Mouse (Mus musculus) erythroblast, embryonic 14.5 days (primary cell): ENCODE results near the gene Mthfd2. TPM values are rescaled to one million over a fixed set of nuclear protein-coding genes. Genes with fewer than 3 reads are reported as not detected.

Experiments
- H3K27me3 ChIP-seq: 2 replicates; pipeline ENCODE4 v1.6.1; 2012; ENCODE audit warnings: inconsistent platforms; ENCODE audit not compliant: control insufficient read depth
- H3K36me3 ChIP-seq: 2 replicates; pipeline ENCODE4 v1.6.1; 2012; ENCODE audit warnings: mild to moderate bottlenecking, inconsistent platforms; ENCODE audit not compliant: control insufficient read depth
- H3K4me1 ChIP-seq: 2 replicates; pipeline ENCODE4 v1.6.1; 2012; ENCODE audit warnings: inconsistent platforms; ENCODE audit not compliant: control insufficient read depth
- H3K4me3 ChIP-seq: replicated peaks from 2 replicates; pipeline ENCODE3; 2012; ENCODE audit warnings: moderate library complexity, mild to moderate bottlenecking, inconsistent platforms
- H3K9me3 ChIP-seq: 2 replicates; pipeline ENCODE4 v1.6.1; 2012; ENCODE audit warnings: low read length, inconsistent platforms, mixed read lengths; ENCODE audit not compliant: control insufficient read depth
- GATA1 ChIP-seq: IDR thresholded peaks from 2 replicates; pipeline ENCODE4 v1.6.1; 2012; ENCODE audit warnings: low read length, inconsistent platforms, mixed read lengths
- TAL1 ChIP-seq: IDR thresholded peaks from 3 replicates; pipeline ENCODE4 v1.6.1; 2012; ENCODE audit warnings: low read length, inconsistent platforms, mixed read lengths
- polyA plus RNA-seq: library from polyadenylated mRNA; stranded (reverse); fragments of >175 nt; gene quantifications from 2 replicates; pipeline ENCODE4 v1.2.3, GENCODE M21; 2012

Mthfd2 gene
- 5.3 and 6.1 TPM in 2 replicates for polyA plus RNA-seq

- TF ChIP-seq TAL1: no peak
- H3K27me3 ChIP-seq: no peaks in the 10 kb centered on the region
Measured at GRCm38 (mm10) chr6:83325525-83326393, at the start of gene Mthfd2, which contains the start of gene Mob1a. TSS of gene Mthfd2 (minus strand) at chr6:83325908. TSS of gene Mob1a (plus strand) at chr6:83326016.

GRCm38 (mm10) chr6:83373704-83374300 lies 48.1 kb upstream of the Mthfd2 start:
- no peaks in the 10 kb centered on the region for H3K9me3 ChIP-seq
- H3K4me3 ChIP-seq: no peak overlapping the region
- no peak for TF ChIP-seq GATA1
- no peak for TF ChIP-seq TAL1
- no peaks in the 10 kb centered on the region for H3K4me1 ChIP-seq
- H3K27me3 ChIP-seq: no peaks in the 10 kb centered on the region
- peaks cover 98% of the 10 kb centered on the region for H3K36me3 ChIP-seq

More at GRCm38 (mm10) chr6:83325525-83326393, at the start of gene Mthfd2, which contains the start of gene Mob1a:
- Histone ChIP-seq H3K4me1 (peaks cover 49% of the 10 kb centered on the region), H3K36me3 (peaks cover 63% of the 10 kb centered on the region), H3K4me3 (peak within 1 kb of the TSS; percentile 77), H3K9me3 (peaks cover 3% of the 10 kb centered on the region)

- Histone ChIP-seq H3K36me3 (peaks cover 96% of the 10 kb centered on the region), H3K27me3 (no peaks in the 10 kb centered on the region), H3K4me1 (no peaks in the 10 kb centered on the region), H3K4me3 (no peak overlapping the region), H3K9me3 (no peaks in the 10 kb centered on the region)
- TF ChIP-seq TAL1 (no peak), GATA1 (no peak)
Measured at GRCm38 (mm10) chr6:83371350-83371749, 45.6 kb upstream of the Mthfd2 start.

GRCm38 (mm10) chr6:83370316-83370965 lies 44.7 kb upstream of the Mthfd2 start:
- no peak overlapping the region for H3K4me3 ChIP-seq
- H3K36me3 ChIP-seq: peaks cover 90% of the 10 kb centered on the region
- H3K9me3 ChIP-seq: no peaks in the 10 kb centered on the region
- H3K27me3 ChIP-seq: no peaks in the 10 kb centered on the region
- TF ChIP-seq TAL1 (no peak), GATA1 (no peak)
- no peaks in the 10 kb centered on the region for H3K4me1 ChIP-seq

GRCm38 (mm10) chr6:83363075-83363474 lies 37.4 kb upstream of the Mthfd2 start:
- H3K36me3 ChIP-seq: peaks cover 67% of the 10 kb centered on the region
- H3K9me3 ChIP-seq: no peaks in the 10 kb centered on the region
- TF ChIP-seq GATA1 (no peak), TAL1 (no peak)
- H3K4me3 ChIP-seq: no peak overlapping the region
- no peaks in the 10 kb centered on the region for H3K27me3 ChIP-seq
- H3K4me1 ChIP-seq: peaks cover 27% of the 10 kb centered on the region

GRCm38 (mm10) chr6:83361523-83362248 lies 36.0 kb upstream of the Mthfd2 start:
- Histone ChIP-seq H3K4me3 (no peak overlapping the region), H3K9me3 (no peaks in the 10 kb centered on the region), H3K27me3 (no peaks in the 10 kb centered on the region), H3K36me3 (peaks cover 69% of the 10 kb centered on the region), H3K4me1 (peaks cover 36% of the 10 kb centered on the region)
- no peak for TF ChIP-seq TAL1
- TF ChIP-seq GATA1: no peak

GRCm38 (mm10) chr6:83357436-83357835 lies 31.7 kb upstream of the Mthfd2 start:
- peaks cover 71% of the 10 kb centered on the region for H3K4me1 ChIP-seq
- no peak for TF ChIP-seq TAL1
- no peak for TF ChIP-seq GATA1
- no peaks in the 10 kb centered on the region for H3K27me3 ChIP-seq
- no peak overlapping the region for H3K4me3 ChIP-seq
- H3K36me3 ChIP-seq: peaks cover 97% of the 10 kb centered on the region
- H3K9me3 ChIP-seq: no peaks in the 10 kb centered on the region

GRCm38 (mm10) chr6:83356569-83357138 lies 30.9 kb upstream of the Mthfd2 start:
- H3K27me3 ChIP-seq: no peaks in the 10 kb centered on the region
- TF ChIP-seq GATA1 (peak; percentile 26; the same call in 1 of the 2 replicates), TAL1 (no peak)
- no peak overlapping the region for H3K4me3 ChIP-seq
- peaks cover 74% of the 10 kb centered on the region for H3K4me1 ChIP-seq
- H3K9me3 ChIP-seq: no peaks in the 10 kb centered on the region
- H3K36me3 ChIP-seq: peaks cover 99% of the 10 kb centered on the region
